Mouse (Mus musculus): Measurements from ENCODE around the gene Adck2. TPM values are rescaled to one million over a fixed set of nuclear protein-coding genes. Genes with fewer than 3 reads are reported as not detected.

Adck2 gene
- polyA plus RNA-seq, 1 experiment: 5.2 TPM

GRCm38 (mm10) chr6:39539679-39540155, 34.0 kb upstream of the Adck2 start:
- peak overlapping the region; percentile 47 for H3K4me3 ChIP-seq (replicated peaks)
- TF ChIP-seq FLI1 (IDR thresholded peaks at IDR 0.05; ENCODE audit: low read length) (no peak), GATA1 (IDR thresholded peaks at IDR 0.05; ENCODE audit: borderline replicate concordance, low read length) (no peak)
- H3K9me3 ChIP-seq: no peaks in the 10 kb centered on the region
- H3K36me3 ChIP-seq (replicated peaks; ENCODE audit: low read length): no peaks in the 10 kb centered on the region
- peaks cover 13% of the 10 kb centered on the region for H3K27me3 ChIP-seq (replicated peaks)
- H3K4me1 ChIP-seq: peaks cover 33% of the 10 kb centered on the region

GRCm38 (mm10) chr6:39540563-39540962, 33.1 kb upstream of the Adck2 start:
- Histone ChIP-seq H3K9me3 (no peaks in the 10 kb centered on the region), H3K27me3 (replicated peaks) (peaks cover 18% of the 10 kb centered on the region), H3K4me1 (peaks cover 33% of the 10 kb centered on the region), H3K36me3 (replicated peaks; ENCODE audit: low read length) (no peaks in the 10 kb centered on the region), H3K4me3 (replicated peaks) (no peak overlapping the region)
- TF ChIP-seq GATA1 (IDR thresholded peaks at IDR 0.05; ENCODE audit: borderline replicate concordance, low read length): no peak
- no peak for TF ChIP-seq FLI1 (IDR thresholded peaks at IDR 0.05; ENCODE audit: low read length)

- H3K36me3 ChIP-seq (replicated peaks; ENCODE audit: low read length): no peaks in the 10 kb centered on the region
- TF ChIP-seq FLI1 (IDR thresholded peaks at IDR 0.05; ENCODE audit: low read length): no peak
- no peak for TF ChIP-seq GATA1 (IDR thresholded peaks at IDR 0.05; ENCODE audit: borderline replicate concordance, low read length)
- no peaks in the 10 kb centered on the region for H3K9me3 ChIP-seq
- peaks cover 32% of the 10 kb centered on the region for H3K27me3 ChIP-seq (replicated peaks)
- peak overlapping the region; percentile 4 for H3K4me3 ChIP-seq (replicated peaks)
- H3K4me1 ChIP-seq: peaks cover 32% of the 10 kb centered on the region
These were observed 30.8 kb upstream of the Adck2 start for GRCm38 (mm10) chr6:39542631-39543597.

GRCm38 (mm10) chr6:39543769-39544420, 29.8 kb upstream of the Adck2 start:
- H3K4me3 ChIP-seq (replicated peaks): no peak overlapping the region
- no peaks in the 10 kb centered on the region for H3K36me3 ChIP-seq (replicated peaks; ENCODE audit: low read length)
- H3K9me3 ChIP-seq: no peaks in the 10 kb centered on the region
- TF ChIP-seq GATA1 (IDR thresholded peaks at IDR 0.05; ENCODE audit: borderline replicate concordance, low read length) (no peak), FLI1 (IDR thresholded peaks at IDR 0.05; ENCODE audit: low read length) (no peak)
- peaks cover 22% of the 10 kb centered on the region for H3K4me1 ChIP-seq
- peaks cover 41% of the 10 kb centered on the region for H3K27me3 ChIP-seq (replicated peaks)

- peaks cover 43% of the 10 kb centered on the region for H3K27me3 ChIP-seq (replicated peaks)
- H3K4me3 ChIP-seq (replicated peaks): no peak overlapping the region
- no peaks in the 10 kb centered on the region for H3K36me3 ChIP-seq (replicated peaks; ENCODE audit: low read length)
- peaks cover 8% of the 10 kb centered on the region for H3K4me1 ChIP-seq
- no peaks in the 10 kb centered on the region for H3K9me3 ChIP-seq
- TF ChIP-seq GATA1 (IDR thresholded peaks at IDR 0.05; ENCODE audit: borderline replicate concordance, low read length) (no peak), FLI1 (IDR thresholded peaks at IDR 0.05; ENCODE audit: low read length) (no peak)
These were observed 28.2 kb upstream of the Adck2 start for GRCm38 (mm10) chr6:39545474-39545873.

GRCm38 (mm10) chr6:39548030-39548429, 25.6 kb upstream of the Adck2 start:
- TF ChIP-seq FLI1 (IDR thresholded peaks at IDR 0.05; ENCODE audit: low read length) (no peak), GATA1 (IDR thresholded peaks at IDR 0.05; ENCODE audit: borderline replicate concordance, low read length) (no peak)
- no peaks in the 10 kb centered on the region for H3K36me3 ChIP-seq (replicated peaks; ENCODE audit: low read length)
- no peak overlapping the region for H3K4me3 ChIP-seq (replicated peaks)
- H3K27me3 ChIP-seq (replicated peaks): peaks cover 43% of the 10 kb centered on the region
- H3K9me3 ChIP-seq: no peaks in the 10 kb centered on the region
- H3K4me1 ChIP-seq: peaks cover 18% of the 10 kb centered on the region

- H3K4me1 ChIP-seq: peaks cover 33% of the 10 kb centered on the region
- TF ChIP-seq GATA1 (IDR thresholded peaks at IDR 0.05; ENCODE audit: borderline replicate concordance, low read length) (no peak), FLI1 (IDR thresholded peaks at IDR 0.05; ENCODE audit: low read length) (no peak)
- H3K36me3 ChIP-seq (replicated peaks; ENCODE audit: low read length): no peaks in the 10 kb centered on the region
- H3K9me3 ChIP-seq: peaks cover 11% of the 10 kb centered on the region
- H3K4me3 ChIP-seq (replicated peaks): peak overlapping the region; percentile 64
- peaks cover 59% of the 10 kb centered on the region for H3K27me3 ChIP-seq (replicated peaks)
These were observed 21.6 kb upstream of the Adck2 start for GRCm38 (mm10) chr6:39551981-39552636.

GRCm38 (mm10) chr6:39554888-39555647, 18.6 kb upstream of the Adck2 start:
- TF ChIP-seq GATA1 (IDR thresholded peaks at IDR 0.05; ENCODE audit: borderline replicate concordance, low read length): no peak
- TF ChIP-seq FLI1 (IDR thresholded peaks at IDR 0.05; ENCODE audit: low read length): no peak

GRCm38 (mm10) chr6:39555648-39555945, 18.1 kb upstream of the Adck2 start:
- Histone ChIP-seq H3K36me3 (replicated peaks; ENCODE audit: low read length) (no peaks in the 10 kb centered on the region), H3K9me3 (peaks cover 16% of the 10 kb centered on the region), H3K4me1 (peaks cover 52% of the 10 kb centered on the region), H3K4me3 (replicated peaks) (no peak overlapping the region), H3K27me3 (replicated peaks) (peaks cover 65% of the 10 kb centered on the region)
- no peak for TF ChIP-seq GATA1 (IDR thresholded peaks at IDR 0.05; ENCODE audit: borderline replicate concordance, low read length)
- TF ChIP-seq FLI1 (IDR thresholded peaks at IDR 0.05; ENCODE audit: low read length): no peak

More at GRCm38 (mm10) chr6:39554888-39555647, 18.6 kb upstream of the Adck2 start:
- peaks cover 51% of the 10 kb centered on the region for H3K4me1 ChIP-seq
- peaks cover 64% of the 10 kb centered on the region for H3K27me3 ChIP-seq (replicated peaks)
- H3K9me3 ChIP-seq: peaks cover 16% of the 10 kb centered on the region
- no peaks in the 10 kb centered on the region for H3K36me3 ChIP-seq (replicated peaks; ENCODE audit: low read length)
- peak overlapping the region; percentile 54 for H3K4me3 ChIP-seq (replicated peaks)
